18 mouse cellular contexts compared by ENCODE assay signal in genomic region chr9:100252409-100252808, GRCm38 (mm10).
"Had no signal": no experiment of that assay in that cellular context is flagged by ENCODE, and none has a peak within 500 bp of the region (broad histone marks: within the 10 kb centered on the region; RNA-seq: fewer than 3 reads in every experiment).

No protein-coding gene starts in this region.

- DNase-seq: liver, embryonic 13.5 days; liver, postnatal 0 days; lung, adult 2 months; lung, postnatal 14 days; lung, postnatal 36 days; right cerebral cortex, postnatal 14 days; spleen, adult 18-20 months; thymus, adult 18-20 months; thymus, postnatal 14 days; thymus, postnatal 36 days had no signal

- H3K36me3 ChIP-seq: liver, embryonic 13.5 days; liver, embryonic 15.5 days; lung, embryonic 15.5 days; midbrain, embryonic 13.5 days; midbrain, embryonic 15.5 days had no signal

- H3K27ac ChIP-seq: liver, embryonic 13.5 days; liver, embryonic 15.5 days; lung, embryonic 15.5 days; macrophage; midbrain, embryonic 13.5 days; midbrain, embryonic 15.5 days had no signal

- H3K27me3 ChIP-seq: liver, embryonic 13.5 days; liver, embryonic 15.5 days; lung, embryonic 15.5 days; megakaryocyte, embryonic 14.5 days; midbrain, embryonic 13.5 days had no signal

- H3K9ac ChIP-seq: liver, embryonic 13.5 days; liver, embryonic 15.5 days; liver, postnatal 0 days; lung, embryonic 15.5 days; midbrain, embryonic 13.5 days; midbrain, embryonic 15.5 days had no signal

- H3K9me3 ChIP-seq: liver, embryonic 13.5 days; liver, embryonic 15.5 days; lung, embryonic 15.5 days; megakaryocyte, embryonic 14.5 days; midbrain, embryonic 13.5 days; midbrain, embryonic 15.5 days had no signal

- ATAC-seq: liver, postnatal 0 days; lung, postnatal 0 days; midbrain, embryonic 13.5 days; midbrain, embryonic 15.5 days had no signal

- H3K4me3 ChIP-seq: liver, embryonic 13.5 days; liver, embryonic 15.5 days; lung, embryonic 15.5 days; megakaryocyte, embryonic 14.5 days; midbrain, embryonic 13.5 days; midbrain, embryonic 15.5 days had no signal

- H3K4me1 ChIP-seq: liver, embryonic 13.5 days; liver, embryonic 15.5 days; lung, embryonic 15.5 days; megakaryocyte, embryonic 14.5 days; midbrain, embryonic 13.5 days; midbrain, embryonic 15.5 days had no signal

- H3K4me2 ChIP-seq: liver, embryonic 13.5 days; liver, embryonic 15.5 days; lung, embryonic 15.5 days; midbrain, embryonic 11.5 days; midbrain, embryonic 13.5 days; midbrain, embryonic 15.5 days had no signal
